Mouse (Mus musculus) liver, embryonic 14.5 days (tissue): ENCODE data around the gene Phlpp1. TPM values are rescaled to one million over a fixed set of nuclear protein-coding genes. Genes with fewer than 3 reads are reported as not detected.
A peak's percentile ranks its signal among the peaks of the same experiment; 100 is the strongest.

Experiments used
- ATAC-seq: fragments of 200-750 bp; cut with Nextera tagmentation; 2 replicates; pipeline ENCODE4 v1.8.0; 2017; ENCODE audit warnings: moderate number of reproducible peaks, mild to moderate bottlenecking, moderate library complexity; ENCODE audit not compliant: insufficient read depth
- DNase-seq, 3 experiments: peaks; one replicate each; pipeline ENCODE4 v3.0.0-alpha.2; 2012 to 2013; ENCODE audit warnings: low read depth in 3 of 3, low spot score in 3 of 3
- H3K27ac ChIP-seq: fragments of 300-500 bp; sonication (generic); 2 replicates; pipeline ENCODE4 v1.5.1; 2014; ENCODE audit warnings: moderate library complexity, mild to moderate bottlenecking, control low read depth, inconsistent platforms
- H3K27me3 ChIP-seq: fragments of 300-500 bp; sonication (generic); 2 replicates; pipeline ENCODE4 v1.6.1; 2014; ENCODE audit warnings: mild to moderate bottlenecking, low read length, moderate library complexity; ENCODE audit not compliant: control insufficient read depth, insufficient read depth
- H3K36me3 ChIP-seq: fragments of 300-500 bp; sonication (generic); replicated peaks from 2 replicates; pipeline ENCODE4 v1.6.1; 2014; ENCODE audit warnings: low read depth; ENCODE audit not compliant: control insufficient read depth, insufficient read depth
- H3K4me1 ChIP-seq, 2 experiments: fragments of 200-500 bp in 1 of 2; fragments of 300-500 bp in 1 of 2; sonication (generic) in 1 of 2; replicated peaks; 2 replicates each; pipeline ENCODE4 v1.6.1; 2012 to 2014; ENCODE audit warnings: antibody characterized with exemption in 1 of 2, inconsistent platforms in 1 of 2, low read length in 1 of 2; ENCODE audit not compliant: control insufficient read depth in 2 of 2, insufficient read depth in 2 of 2
- H3K4me2 ChIP-seq: fragments of 300-500 bp; sonication (generic); 2 replicates; pipeline ENCODE4 v1.6.1; 2014; ENCODE audit warnings: low read depth, mild to moderate bottlenecking, control low read depth, moderate library complexity
- H3K4me3 ChIP-seq, 2 experiments: fragments of 200-500 bp in 1 of 2; fragments of 300-500 bp in 1 of 2; sonication (generic) in 1 of 2; 2 replicates each; pipeline ENCODE4 v1.5.1; 2012 to 2014; ENCODE audit warnings: low read depth in 2 of 2, low read length in 2 of 2, mild to moderate bottlenecking in 2 of 2, control low read depth in 1 of 2, inconsistent platforms in 1 of 2, moderate library complexity in 1 of 2; ENCODE audit not compliant: insufficient read depth in 1 of 2
- H3K9ac ChIP-seq: fragments of 300-500 bp; sonication (generic); replicated peaks from 2 replicates; pipeline ENCODE4 v1.6.1; 2014; ENCODE audit warnings: mild to moderate bottlenecking, control low read depth, moderate library complexity
- H3K9me3 ChIP-seq: fragments of 300-500 bp; sonication (generic); 2 replicates; pipeline ENCODE4 v1.6.1; 2016; ENCODE audit warnings: low read length, mixed read lengths; ENCODE audit not compliant: control insufficient read depth
- CTCF ChIP-seq: IDR thresholded peaks from 2 replicates; pipeline ENCODE4 v1.5.1; 2016; ENCODE audit warnings: antibody characterized with exemption, low read depth, control low read depth
- EP300 ChIP-seq: IDR thresholded peaks from 2 replicates; pipeline ENCODE4 v1.6.1; 2016; ENCODE audit warnings: antibody characterized with exemption, low read depth
- WGBS: fragments of 180-500 bp; shearing (Covaris S2); extraction: QIAGEN DNeasy Blood & Tissue Kit; methylation state at CpG from one replicate; pipeline ENCODE4 v1.1.7; 2014; ENCODE audit not compliant: insufficient replicate concordance; 5-methylcytosine and 5-hydroxymethylcytosine counted together
- polyA plus RNA-seq, 2 experiments: library from polyadenylated mRNA; depleted of rRNA in 1 of 2; stranded (reverse) in 1 of 2; unstranded in 1 of 2; fragments of >200 nt; fragmentation: Nextera tagmentation in 1 of 2; extraction: Ambion mirVana in 1 of 2; gene quantifications; 2 replicates each; pipeline versions ENCODE4 v1.2.1 to v1.2.3; 2012 to 2014

Gene Phlpp1
- polyA plus RNA-seq, 2 experiments = 0.94 to 1.2 TPM

DNA sequence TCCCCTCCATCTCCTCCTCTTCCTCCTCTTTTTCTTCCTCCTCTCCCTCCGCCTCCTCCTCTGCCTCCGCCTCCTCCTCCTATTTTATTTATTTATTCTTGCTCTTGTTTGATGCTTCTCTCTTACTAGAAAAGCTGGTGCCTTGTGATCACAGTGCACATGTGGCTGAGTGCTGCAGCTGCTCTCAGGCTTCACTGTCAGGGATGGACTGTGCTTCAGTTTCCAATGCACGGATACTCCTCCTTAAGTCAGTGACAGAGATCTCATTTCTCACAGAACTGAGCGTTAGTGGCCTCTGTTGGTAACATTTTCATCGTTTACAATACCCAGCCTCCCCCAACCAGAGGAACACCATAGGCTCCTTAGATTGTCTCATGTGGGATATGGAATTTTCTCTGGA lies 215.0 kb downstream of the Phlpp1 start:
- no peak overlapping the region for H3K27ac ChIP-seq
- ATAC-seq (no peak), DNase-seq (no peak)
- H3K9ac ChIP-seq = no peak overlapping the region
- no peaks in the 10 kb centered on the region for H3K9me3 ChIP-seq
- H3K36me3 ChIP-seq = no peaks in the 10 kb centered on the region
- no peaks in the 10 kb centered on the region for H3K27me3 ChIP-seq
- no peak overlapping the region for H3K4me3 ChIP-seq
- H3K4me1 ChIP-seq = no peaks in the 10 kb centered on the region
- H3K4me2 ChIP-seq = no peak overlapping the region
- TF ChIP-seq EP300 = no peak
- TF ChIP-seq CTCF = no peak
- WGBS = 67% methylated on average over 5 of the region's 5 CpGs

DNA sequence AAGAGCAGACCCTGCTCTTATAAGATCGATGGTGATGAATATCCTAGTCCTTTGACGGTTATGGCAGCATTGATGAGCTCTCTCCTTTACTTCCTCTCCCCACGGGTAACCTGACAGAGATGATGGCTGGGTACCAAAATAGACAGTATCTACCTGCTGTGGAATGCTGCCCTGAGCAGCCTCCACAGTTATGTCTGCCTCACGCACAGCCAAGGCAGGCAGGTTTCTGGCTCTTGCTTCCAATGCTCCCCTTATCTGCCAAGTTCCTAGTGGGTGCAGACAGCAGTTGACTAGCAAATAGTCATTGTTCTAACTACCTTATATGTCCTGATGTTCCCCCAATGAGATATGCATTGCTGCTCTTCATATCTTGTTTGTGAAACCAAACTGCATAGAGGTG lies 215.7 kb downstream of the Phlpp1 start:
- H3K36me3 ChIP-seq = no peaks in the 10 kb centered on the region
- H3K4me1 ChIP-seq = no peaks in the 10 kb centered on the region
- H3K4me2 ChIP-seq = no peak overlapping the region
- DNase-seq (no peak), ATAC-seq (no peak)
- WGBS = 69% methylated on average over 4 of the region's 4 CpGs
- H3K9ac ChIP-seq = no peak overlapping the region
- no peak overlapping the region for H3K27ac ChIP-seq
- no peaks in the 10 kb centered on the region for H3K27me3 ChIP-seq
- H3K4me3 ChIP-seq = no peak overlapping the region
- TF ChIP-seq EP300 = no peak
- TF ChIP-seq CTCF = no peak
- H3K9me3 ChIP-seq = no peaks in the 10 kb centered on the region

DNA sequence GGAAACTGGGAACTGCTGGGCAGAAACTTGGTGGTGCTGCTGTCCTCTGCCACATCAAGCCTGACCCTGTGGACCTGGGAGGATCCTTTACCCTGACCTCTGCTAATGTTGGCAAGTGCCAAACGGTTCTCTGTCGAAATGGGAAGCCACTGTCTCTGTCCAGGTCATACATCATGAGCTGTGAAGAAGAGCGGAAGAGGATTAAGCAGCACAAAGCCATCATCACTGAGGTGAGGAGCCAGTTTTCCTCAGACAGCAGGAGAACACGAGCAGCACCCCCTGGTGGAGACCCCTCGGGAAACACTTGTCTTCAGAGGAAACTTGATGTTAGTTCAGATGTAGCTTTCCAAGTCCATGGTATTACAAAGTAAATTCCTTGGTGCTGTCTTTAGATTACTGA lies 218.1 kb downstream of the Phlpp1 start:
- no peaks in the 10 kb centered on the region for H3K27me3 ChIP-seq
- no peak overlapping the region for H3K9ac ChIP-seq
- no peaks in the 10 kb centered on the region for H3K9me3 ChIP-seq
- 14% methylated on average over 5 of the region's 5 CpGs for WGBS
- H3K4me2 ChIP-seq = no peak overlapping the region
- no peaks in the 10 kb centered on the region for H3K4me1 ChIP-seq
- no peaks in the 10 kb centered on the region for H3K36me3 ChIP-seq
- DNase-seq (peak in 1 of 3 experiments; percentile 7), ATAC-seq (no peak)
- peak; percentile 67 for TF ChIP-seq CTCF
- no peak for TF ChIP-seq EP300
- no peak overlapping the region for H3K27ac ChIP-seq
- H3K4me3 ChIP-seq = no peak overlapping the region

DNA sequence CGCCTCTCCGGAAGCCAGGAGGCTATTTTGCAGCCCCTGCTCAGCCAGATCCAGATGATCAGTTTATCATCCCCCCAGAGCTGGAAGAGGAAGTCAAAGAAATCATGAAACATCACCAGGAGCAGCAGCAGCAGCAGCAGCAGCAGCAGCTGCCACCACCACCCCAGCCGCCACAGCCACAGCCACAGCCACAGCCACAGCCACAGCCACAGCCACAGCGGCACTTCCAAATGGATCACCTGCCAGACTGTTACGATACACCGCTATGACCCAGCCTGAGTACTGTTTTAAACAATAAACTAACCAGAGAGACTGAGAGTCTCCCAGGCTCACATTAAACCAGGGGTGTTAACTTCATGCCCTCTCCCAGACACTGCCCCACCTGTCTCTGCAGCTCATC lies 221.5 kb downstream of the Phlpp1 start:
- Histone ChIP-seq H3K4me1 (no peaks in the 10 kb centered on the region), H3K4me3 (no peak overlapping the region), H3K27me3 (no peaks in the 10 kb centered on the region), H3K9me3 (no peaks in the 10 kb centered on the region), H3K9ac (no peak overlapping the region), H3K4me2 (no peak overlapping the region), H3K36me3 (no peaks in the 10 kb centered on the region), H3K27ac (no peak overlapping the region)
- TF ChIP-seq CTCF (no peak), EP300 (no peak)
- DNase-seq = no peak
- WGBS = 77% methylated on average over 6 of the region's 6 CpGs
- no peak for ATAC-seq

DNA sequence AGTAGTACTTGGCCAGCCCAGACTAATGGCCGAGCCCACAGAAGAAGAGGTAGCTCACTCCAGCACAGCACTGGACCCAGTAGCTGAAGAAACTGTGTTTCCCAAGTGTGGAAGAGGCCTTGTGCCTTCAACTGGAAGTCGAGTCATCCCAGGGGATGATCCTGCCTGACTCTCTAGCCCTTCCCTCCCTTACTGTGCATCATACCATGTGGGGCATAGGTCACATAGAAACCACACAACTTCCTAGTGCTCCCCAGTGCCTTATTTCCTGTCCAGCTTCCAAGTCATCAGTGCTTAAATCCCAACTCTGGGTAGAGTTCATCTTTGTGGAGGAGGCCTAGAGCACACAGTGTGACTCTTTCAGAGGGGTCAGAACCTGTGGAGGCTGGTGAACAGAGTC lies 223.1 kb downstream of the Phlpp1 start:
- Histone ChIP-seq H3K4me3 (no peak overlapping the region), H3K9me3 (no peaks in the 10 kb centered on the region), H3K4me1 (no peaks in the 10 kb centered on the region), H3K36me3 (no peaks in the 10 kb centered on the region), H3K9ac (no peak overlapping the region), H3K27me3 (no peaks in the 10 kb centered on the region), H3K27ac (no peak overlapping the region), H3K4me2 (no peak overlapping the region)
- no peak for TF ChIP-seq CTCF
- TF ChIP-seq EP300 = no peak
- DNase-seq (no peak), ATAC-seq (no peak)
- WGBS = 51% methylated on average over 2 of the region's 2 CpGs
